Mouse (Mus musculus) midbrain, embryonic 15.5 days (tissue): ENCODE measurements around the gene Bcl2. TPM values are rescaled to one million over a fixed set of nuclear protein-coding genes. Genes with fewer than 3 reads are reported as not detected.

Experiments
- ATAC-seq: fragments of 200-750 bp; cut with Nextera tagmentation; replicated peaks from 2 replicates; pipeline ENCODE4 v1.8.0; 2017; ENCODE audit warnings: moderate TSS enrichment
- H3K27ac ChIP-seq: fragments of 300-500 bp; sonication (generic); 2 replicates; pipeline ENCODE4 v1.5.1; 2015; ENCODE audit warnings: mild to moderate bottlenecking, inconsistent platforms
- H3K27me3 ChIP-seq: fragments of 300-500 bp; sonication (generic); replicated peaks from 2 replicates; pipeline ENCODE4 v1.6.1; 2015; ENCODE audit warnings: inconsistent platforms
- H3K36me3 ChIP-seq: fragments of 300-500 bp; sonication (generic); replicated peaks from 2 replicates; pipeline ENCODE4 v1.6.1; 2015; ENCODE audit warnings: inconsistent platforms
- H3K4me1 ChIP-seq: fragments of 300-500 bp; sonication (generic); 2 replicates; pipeline ENCODE4 v1.6.1; 2015; ENCODE audit warnings: inconsistent platforms
- H3K4me2 ChIP-seq: fragments of 300-500 bp; sonication (generic); 2 replicates; pipeline ENCODE4 v1.6.1; 2015; ENCODE audit warnings: inconsistent platforms, mild to moderate bottlenecking, moderate library complexity
- H3K4me3 ChIP-seq: fragments of 300-500 bp; sonication (generic); 2 replicates; pipeline ENCODE4 v1.5.1; 2015; ENCODE audit warnings: mild to moderate bottlenecking, inconsistent platforms
- H3K9ac ChIP-seq: fragments of 300-500 bp; sonication (generic); 2 replicates; pipeline ENCODE4 v1.6.1; 2015; ENCODE audit warnings: mild to moderate bottlenecking, inconsistent platforms
- H3K9me3 ChIP-seq: fragments of 300-500 bp; sonication (generic); 2 replicates; pipeline ENCODE4 v1.6.1; 2016; ENCODE audit warnings: inconsistent platforms
- WGBS: fragments of 180-500 bp; shearing (Covaris S2); methylation state at CpG from one replicate; pipeline ENCODE4 v1.1.7; 2015; ENCODE audit warnings: mixed read lengths; 5-methylcytosine and 5-hydroxymethylcytosine counted together
- polyA plus RNA-seq: library from polyadenylated mRNA; unstranded; fragments of >200 nt; fragmentation: Nextera tagmentation; extraction: Ambion mirVana; gene quantifications from 2 replicates; pipeline ENCODE4 v1.2.1, GENCODE M21; 2015

Gene Bcl2
- polyA plus RNA-seq, 1 experiment from 2014 or later: 15.6 TPM

- H3K9ac ChIP-seq: no peak overlapping the region
- ATAC-seq: no peak
- no peak overlapping the region for H3K27ac ChIP-seq
- WGBS: 62% methylated on average over 5 of the region's 5 CpGs
- no peaks in the 10 kb centered on the region for H3K36me3 ChIP-seq
- H3K4me3 ChIP-seq: no peak overlapping the region
- H3K27me3 ChIP-seq: no peaks in the 10 kb centered on the region
- H3K9me3 ChIP-seq: no peaks in the 10 kb centered on the region
- H3K4me1 ChIP-seq: no peaks in the 10 kb centered on the region
- no peak overlapping the region for H3K4me2 ChIP-seq
Measured at GRCm38 (mm10) chr1:106567506-106567905, 146.6 kb downstream of the Bcl2 start.

GRCm38 (mm10) chr1:106566120-106567086, 147.7 kb downstream of the Bcl2 start:
- H3K4me1 ChIP-seq: no peaks in the 10 kb centered on the region
- 85% methylated on average over 6 of the region's 6 CpGs for WGBS
- no peak overlapping the region for H3K4me3 ChIP-seq
- no peak overlapping the region for H3K9ac ChIP-seq
- no peak overlapping the region for H3K4me2 ChIP-seq
- H3K36me3 ChIP-seq: no peaks in the 10 kb centered on the region
- no peak overlapping the region for H3K27ac ChIP-seq
- H3K27me3 ChIP-seq: no peaks in the 10 kb centered on the region
- ATAC-seq: no peak
- no peaks in the 10 kb centered on the region for H3K9me3 ChIP-seq

- Histone ChIP-seq H3K36me3 (no peaks in the 10 kb centered on the region), H3K27me3 (no peaks in the 10 kb centered on the region), H3K27ac (no peak overlapping the region), H3K9ac (no peak overlapping the region), H3K4me2 (no peak overlapping the region), H3K9me3 (no peaks in the 10 kb centered on the region), H3K4me1 (no peaks in the 10 kb centered on the region), H3K4me3 (no peak overlapping the region)
- 91% methylated on average over 4 of the region's 4 CpGs for WGBS
- no peak for ATAC-seq
Measured at GRCm38 (mm10) chr1:106565238-106565637, 148.8 kb downstream of the Bcl2 start.

- Histone ChIP-seq H3K36me3 (no peaks in the 10 kb centered on the region), H3K4me1 (no peaks in the 10 kb centered on the region), H3K27ac (no peak overlapping the region), H3K9ac (no peak overlapping the region), H3K4me3 (no peak overlapping the region), H3K9me3 (no peaks in the 10 kb centered on the region), H3K27me3 (no peaks in the 10 kb centered on the region), H3K4me2 (no peak overlapping the region)
- no peak for ATAC-seq
- 67% methylated on average over 1 of the region's 1 CpGs for WGBS
Measured at GRCm38 (mm10) chr1:106564436-106564835, 149.6 kb downstream of the Bcl2 start.

GRCm38 (mm10) chr1:106562751-106563150, 151.3 kb downstream of the Bcl2 start:
- no peaks in the 10 kb centered on the region for H3K4me1 ChIP-seq
- no peak overlapping the region for H3K4me3 ChIP-seq
- no peaks in the 10 kb centered on the region for H3K36me3 ChIP-seq
- ATAC-seq: no peak
- H3K9ac ChIP-seq: no peak overlapping the region
- 93% methylated on average over 3 of the region's 3 CpGs for WGBS
- H3K27ac ChIP-seq: no peak overlapping the region
- H3K9me3 ChIP-seq: no peaks in the 10 kb centered on the region
- H3K4me2 ChIP-seq: no peak overlapping the region
- no peaks in the 10 kb centered on the region for H3K27me3 ChIP-seq

- no peak for ATAC-seq
- WGBS: 75% methylated on average over 11 of the region's 11 CpGs
- Histone ChIP-seq H3K4me2 (no peak overlapping the region), H3K4me1 (no peaks in the 10 kb centered on the region), H3K4me3 (no peak overlapping the region), H3K36me3 (no peaks in the 10 kb centered on the region), H3K9me3 (no peaks in the 10 kb centered on the region), H3K9ac (no peak overlapping the region), H3K27ac (no peak overlapping the region), H3K27me3 (no peaks in the 10 kb centered on the region)
Measured at GRCm38 (mm10) chr1:106561085-106561760, 152.9 kb downstream of the Bcl2 start.

- no peaks in the 10 kb centered on the region for H3K36me3 ChIP-seq
- no peak overlapping the region for H3K27ac ChIP-seq
- H3K4me1 ChIP-seq: no peaks in the 10 kb centered on the region
- ATAC-seq: no peak
- no peak overlapping the region for H3K4me3 ChIP-seq
- no peaks in the 10 kb centered on the region for H3K27me3 ChIP-seq
- 77% methylated on average over 3 of the region's 3 CpGs for WGBS
- no peaks in the 10 kb centered on the region for H3K9me3 ChIP-seq
- no peak overlapping the region for H3K4me2 ChIP-seq
- H3K9ac ChIP-seq: no peak overlapping the region
Measured at GRCm38 (mm10) chr1:106560105-106560504, 154.0 kb downstream of the Bcl2 start.

- no peak overlapping the region for H3K4me3 ChIP-seq
- H3K9me3 ChIP-seq: no peaks in the 10 kb centered on the region
- no peaks in the 10 kb centered on the region for H3K27me3 ChIP-seq
- H3K27ac ChIP-seq: no peak overlapping the region
- ATAC-seq: no peak
- WGBS: 86% methylated on average over 2 of the region's 2 CpGs
- no peak overlapping the region for H3K4me2 ChIP-seq
- no peaks in the 10 kb centered on the region for H3K36me3 ChIP-seq
- H3K4me1 ChIP-seq: no peaks in the 10 kb centered on the region
- no peak overlapping the region for H3K9ac ChIP-seq
Measured at GRCm38 (mm10) chr1:106559116-106559605, 154.9 kb downstream of the Bcl2 start.

GRCm38 (mm10) chr1:106555498-106556168, 158.4 kb downstream of the Bcl2 start:
- no peak for ATAC-seq
- Histone ChIP-seq H3K36me3 (no peaks in the 10 kb centered on the region), H3K4me3 (no peak overlapping the region), H3K27ac (no peak overlapping the region), H3K4me1 (no peaks in the 10 kb centered on the region), H3K27me3 (no peaks in the 10 kb centered on the region), H3K9ac (no peak overlapping the region), H3K4me2 (no peak overlapping the region), H3K9me3 (no peaks in the 10 kb centered on the region)
- WGBS: 83% methylated on average over 9 of the region's 9 CpGs

GRCm38 (mm10) chr1:106553846-106554802, 159.9 kb downstream of the Bcl2 start:
- H3K27ac ChIP-seq: no peak overlapping the region
- no peaks in the 10 kb centered on the region for H3K36me3 ChIP-seq
- no peak overlapping the region for H3K4me3 ChIP-seq
- WGBS: 90% methylated on average over 8 of the region's 8 CpGs
- no peak overlapping the region for H3K9ac ChIP-seq
- no peaks in the 10 kb centered on the region for H3K9me3 ChIP-seq
- H3K4me2 ChIP-seq: no peak overlapping the region
- no peak for ATAC-seq
- H3K4me1 ChIP-seq: no peaks in the 10 kb centered on the region
- no peaks in the 10 kb centered on the region for H3K27me3 ChIP-seq

- Histone ChIP-seq H3K4me1 (no peaks in the 10 kb centered on the region), H3K27ac (no peak overlapping the region), H3K9me3 (no peaks in the 10 kb centered on the region), H3K9ac (no peak overlapping the region), H3K27me3 (no peaks in the 10 kb centered on the region), H3K36me3 (no peaks in the 10 kb centered on the region), H3K4me3 (no peak overlapping the region), H3K4me2 (no peak overlapping the region)
- ATAC-seq: no peak
- 80% methylated on average over 7 of the region's 7 CpGs for WGBS
Measured at GRCm38 (mm10) chr1:106552856-106553255, 161.2 kb downstream of the Bcl2 start.
